Mouse (Mus musculus) midbrain, embryonic 11.5 days (tissue): ENCODE data around the gene Vmn1r127. TPM values are rescaled to one million over a fixed set of nuclear protein-coding genes. Genes with fewer than 3 reads are reported as not detected.
"Not testable (repeated sequence)": the region's sequence is repeated elsewhere in the genome, so short reads cannot be mapped to it uniquely, and the experiment has no call there.

Source experiments
- ATAC-seq: fragments of 200-750 bp; cut with Nextera tagmentation; 2 replicates; pipeline ENCODE4 v1.8.0; 2017; ENCODE audit warnings: moderate TSS enrichment, moderate library complexity; ENCODE audit not compliant: low FRiP score
- DNase-seq: peaks from one replicate; pipeline ENCODE4 v3.0.0; 2015; ENCODE audit warnings: low spot score; ENCODE audit errors: missing footprints
- H3K27ac ChIP-seq: fragments of 300-500 bp; sonication (generic); 2 replicates; pipeline ENCODE4 v1.5.1; 2014; ENCODE audit warnings: low read depth, low read length
- H3K27me3 ChIP-seq: fragments of 300-500 bp; sonication (generic); 2 replicates; pipeline ENCODE4 v1.6.1; 2014; ENCODE audit warnings: mild to moderate bottlenecking, low read length, moderate library complexity, mixed read lengths; ENCODE audit not compliant: control insufficient read depth, insufficient read depth
- H3K36me3 ChIP-seq: fragments of 300-500 bp; sonication (generic); 2 replicates; pipeline ENCODE4 v1.6.1; 2014; ENCODE audit warnings: mild to moderate bottlenecking, low read length, moderate library complexity, mixed read lengths; ENCODE audit not compliant: control insufficient read depth, insufficient read depth
- H3K4me1 ChIP-seq: fragments of 300-500 bp; sonication (generic); 2 replicates; pipeline ENCODE4 v1.6.1; 2014; ENCODE audit warnings: low read length; ENCODE audit not compliant: control insufficient read depth, insufficient read depth
- H3K4me2 ChIP-seq: fragments of 300-500 bp; sonication (generic); 2 replicates; pipeline ENCODE4 v1.6.1; 2014; ENCODE audit warnings: mild to moderate bottlenecking, moderate library complexity
- H3K4me3 ChIP-seq: fragments of 300-500 bp; sonication (generic); 2 replicates; pipeline ENCODE4 v1.5.1; 2014; ENCODE audit warnings: low read depth, low read length
- H3K9ac ChIP-seq: fragments of 300-500 bp; sonication (generic); 2 replicates; pipeline ENCODE4 v1.6.1; 2014; ENCODE audit warnings: low read length
- H3K9me3 ChIP-seq: fragments of 300-500 bp; sonication (generic); 2 replicates; pipeline ENCODE4 v1.6.1; 2016; ENCODE audit warnings: low read length; ENCODE audit not compliant: control insufficient read depth
- WGBS: fragments of 180-500 bp; shearing (Covaris S2); extraction: QIAGEN DNeasy Blood & Tissue Kit; methylation state at CpG from one replicate; pipeline ENCODE4 v1.1.7; 2014; 5-methylcytosine and 5-hydroxymethylcytosine counted together
- polyA plus RNA-seq: library from polyadenylated mRNA; unstranded; fragments of >200 nt; fragmentation: Nextera tagmentation; extraction: Ambion mirVana; gene quantifications from 2 replicates; pipeline ENCODE4 v1.2.1, GENCODE M21; 2014

Gene Vmn1r127
- not detected in 2 replicates for polyA plus RNA-seq

- not testable (repeated sequence) for H3K4me3 ChIP-seq, H3K4me1 ChIP-seq, H3K27ac ChIP-seq, H3K36me3 ChIP-seq, H3K9me3 ChIP-seq, H3K4me2 ChIP-seq, ATAC-seq, H3K27me3 ChIP-seq, H3K9ac ChIP-seq, DNase-seq
- WGBS: no CpG with 5 or more reads among the region's 3 CpGs
Measured at GRCm38 (mm10) chr7:21319761-21320160, at the start of gene Vmn1r127. Gene Vmn1r127, minus strand, starts transcription at chr7:21319861.

GRCm38 (mm10) chr7:21361191-21361590 is 41.5 kb upstream of the Vmn1r127 start, which contains the start of gene Vmn1r129:
Gene Vmn1r129, minus strand, starts transcription at chr7:21361291.
- not testable (repeated sequence) for H3K4me2 ChIP-seq, H3K4me1 ChIP-seq, H3K27me3 ChIP-seq, H3K36me3 ChIP-seq, DNase-seq, H3K4me3 ChIP-seq, H3K9me3 ChIP-seq, H3K27ac ChIP-seq, ATAC-seq, H3K9ac ChIP-seq
- no CpG with 5 or more reads among the region's 1 CpGs for WGBS

- DNase-seq, ATAC-seq, H3K27me3 ChIP-seq, H3K9me3 ChIP-seq, H3K27ac ChIP-seq, H3K9ac ChIP-seq, H3K36me3 ChIP-seq, H3K4me3 ChIP-seq, H3K4me1 ChIP-seq, H3K4me2 ChIP-seq: not testable (repeated sequence)
- WGBS: 70% methylated on average over 1 of the region's 1 CpGs
Measured at GRCm38 (mm10) chr7:21349073-21349472, 29.4 kb upstream of the Vmn1r127 start, which contains the start of gene Vmn1r128. Gene Vmn1r128, plus strand, starts transcription at chr7:21349373.

- not testable (repeated sequence) for H3K4me1 ChIP-seq, DNase-seq, ATAC-seq, H3K36me3 ChIP-seq, H3K27me3 ChIP-seq, H3K9ac ChIP-seq, H3K9me3 ChIP-seq, H3K27ac ChIP-seq, H3K4me2 ChIP-seq, H3K4me3 ChIP-seq
- no CpG with 5 or more reads among the region's 5 CpGs for WGBS
Measured at GRCm38 (mm10) chr7:21301367-21301766, 18.3 kb downstream of the Vmn1r127 start, which contains the start of gene Vmn1r126. Gene Vmn1r126, minus strand, starts transcription at chr7:21301467.

GRCm38 (mm10) chr7:21271879-21272278 is 47.8 kb downstream of the Vmn1r127 start, which contains the start of gene Vmn1r125:
Gene Vmn1r125, plus strand, starts transcription at chr7:21272179.
- not testable (repeated sequence) for H3K4me3 ChIP-seq, H3K27ac ChIP-seq, H3K27me3 ChIP-seq, DNase-seq, H3K4me2 ChIP-seq, H3K9me3 ChIP-seq, ATAC-seq, H3K36me3 ChIP-seq, H3K4me1 ChIP-seq, H3K9ac ChIP-seq
- WGBS: 76% methylated on average over 3 of the region's 3 CpGs

Other genes with a start within 250 kb of the Vmn1r127 start
- not detected in 2 replicates for gene Vmn1r121, start 221.3 kb downstream of the Vmn1r127 start, polyA plus RNA-seq
- not detected in 2 replicates for gene Vmn1r122, start 185.7 kb downstream of the Vmn1r127 start, polyA plus RNA-seq
- gene Vmn1r123, start 157.7 kb downstream of the Vmn1r127 start, polyA plus RNA-seq: not detected in 2 replicates
- gene Gm5157, start 129.4 kb downstream of the Vmn1r127 start, polyA plus RNA-seq: not detected in 2 replicates
- gene Vmn1r124, start 59.2 kb downstream of the Vmn1r127 start, polyA plus RNA-seq: not detected in 2 replicates
- gene Vmn1r125, start 47.7 kb downstream of the Vmn1r127 start, polyA plus RNA-seq: not detected in 2 replicates
- gene Vmn1r126, start 18.4 kb downstream of the Vmn1r127 start, polyA plus RNA-seq: not detected in 2 replicates
- not detected in 2 replicates for gene Vmn1r128, start 29.5 kb upstream of the Vmn1r127 start, polyA plus RNA-seq
- not detected in 2 replicates for gene Vmn1r129, start 41.4 kb upstream of the Vmn1r127 start, polyA plus RNA-seq
- not detected in 2 replicates for gene Gm6882, start 112.9 kb upstream of the Vmn1r127 start, polyA plus RNA-seq
- not detected in 2 replicates for gene Vmn1r130, start 191.9 kb upstream of the Vmn1r127 start, polyA plus RNA-seq
- gene Vmn1r131, start 226.2 kb upstream of the Vmn1r127 start, polyA plus RNA-seq: not detected in 2 replicates